Mouse (Mus musculus) spleen, postnatal 14 days (tissue): ENCODE data around the gene Adam30.

ENCODE experiments used
- DNase-seq, 2 experiments: peaks; one replicate each; pipeline ENCODE4 v3.0.0; 2021 to 2022; ENCODE audit warnings: low spot score in 2 of 2

The Adam30 gene

DNA sequence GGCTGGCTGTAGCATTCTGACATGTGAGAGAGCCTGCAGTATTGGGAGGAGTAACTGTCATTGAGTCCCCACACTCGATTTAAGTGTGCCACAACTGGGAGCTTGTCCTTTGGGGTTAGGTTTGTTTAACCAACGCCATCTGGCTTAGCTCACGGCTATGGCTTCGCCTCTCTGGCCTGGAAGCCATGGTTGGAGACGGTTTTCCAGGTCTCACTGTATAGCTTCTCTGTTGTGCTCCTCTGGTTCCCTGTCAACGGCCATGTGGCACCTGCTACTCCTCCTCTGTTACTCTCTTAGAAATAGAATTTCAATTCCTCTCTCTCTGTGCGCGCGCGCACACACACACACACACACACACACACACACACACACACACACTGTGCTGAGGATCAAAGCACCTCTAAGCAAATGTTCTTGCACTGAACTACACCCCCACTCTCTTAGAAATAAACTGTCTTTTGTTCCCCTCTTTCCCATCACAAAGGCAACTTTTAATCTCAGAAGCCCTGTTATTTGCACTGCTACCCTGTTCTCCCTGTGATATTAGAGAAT, 24.8 kb downstream of the Adam30 start:
- no peak for DNase-seq

DNA sequence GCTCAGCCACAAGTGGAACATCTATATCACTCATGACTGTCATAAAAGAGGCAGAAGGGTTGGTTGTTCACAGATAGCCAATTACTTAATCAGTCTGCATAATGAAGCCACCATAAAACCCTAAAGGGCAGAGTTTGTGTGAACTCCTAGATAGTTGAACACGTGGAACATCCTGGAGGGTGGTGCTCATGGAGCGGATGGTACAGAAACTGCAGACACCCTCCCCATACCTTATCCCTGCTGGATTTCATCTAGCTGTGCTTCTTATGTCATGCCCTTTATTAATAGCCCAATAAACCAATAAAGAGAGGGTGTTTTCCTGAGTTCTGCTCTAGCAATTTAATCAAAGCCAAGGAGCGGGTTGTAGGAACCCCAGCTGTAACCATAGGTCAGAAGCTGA, 27.3 kb downstream of the Adam30 start:
- no peak for DNase-seq

DNA sequence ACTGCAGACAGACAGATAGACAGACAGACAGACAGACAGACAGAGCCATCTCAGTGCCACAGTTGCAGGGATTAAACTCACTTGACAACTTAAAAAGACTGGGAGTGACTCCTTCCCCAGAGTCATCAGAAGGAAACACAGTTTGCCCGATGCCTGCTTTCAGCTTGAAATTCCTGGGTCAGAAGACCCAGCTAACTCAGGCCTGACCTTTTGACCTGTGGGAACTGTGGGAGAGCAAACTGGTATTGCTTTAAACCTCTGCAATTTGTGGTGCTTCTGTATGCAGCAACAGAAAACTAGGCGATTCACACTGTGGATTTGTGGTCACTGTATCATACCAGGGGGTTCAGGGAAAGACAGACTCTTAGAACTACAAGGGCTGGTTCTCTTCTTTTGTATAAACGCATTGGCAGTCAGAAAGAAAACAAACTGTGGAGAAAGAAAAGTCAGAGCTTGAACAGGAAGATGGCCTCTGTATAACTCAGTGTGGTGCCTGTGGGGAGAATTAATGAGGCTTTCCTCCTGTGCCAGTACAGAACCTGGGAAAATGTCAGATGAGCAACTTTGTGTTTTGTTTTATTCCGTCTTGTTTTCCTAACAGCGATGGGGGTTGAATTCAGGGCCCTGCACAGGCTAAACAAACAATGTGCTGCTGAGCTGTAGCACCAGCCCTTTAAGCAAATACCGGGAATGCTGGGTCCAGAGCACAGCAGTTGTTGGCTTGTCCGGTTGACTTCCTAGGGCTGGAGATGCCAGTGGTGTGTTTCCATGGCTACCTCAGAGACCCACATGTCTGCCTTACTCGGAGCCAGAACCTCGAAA, 37.5 kb downstream of the Adam30 start:
- DNase-seq = no peak

DNA sequence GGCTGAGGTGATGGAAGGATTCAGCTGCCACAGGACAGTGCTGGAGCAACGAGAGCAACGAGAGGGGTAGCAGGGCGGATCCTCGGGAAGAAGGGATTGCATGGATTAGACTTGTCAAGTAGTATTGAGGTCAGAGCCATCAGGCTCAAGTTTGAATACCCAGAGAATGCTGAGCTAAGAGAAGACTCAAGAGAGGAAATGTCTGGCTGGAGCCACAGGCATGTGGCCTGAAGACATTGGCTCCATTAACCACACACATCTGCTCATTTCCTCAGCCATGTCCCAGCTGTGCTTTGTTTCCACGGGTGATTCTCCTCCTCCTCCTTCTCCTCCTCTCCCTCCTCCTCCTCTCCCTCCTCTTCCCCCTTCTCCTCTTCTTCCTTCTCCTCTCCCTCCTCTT, 39.3 kb downstream of the Adam30 start:
- no peak for DNase-seq

DNA sequence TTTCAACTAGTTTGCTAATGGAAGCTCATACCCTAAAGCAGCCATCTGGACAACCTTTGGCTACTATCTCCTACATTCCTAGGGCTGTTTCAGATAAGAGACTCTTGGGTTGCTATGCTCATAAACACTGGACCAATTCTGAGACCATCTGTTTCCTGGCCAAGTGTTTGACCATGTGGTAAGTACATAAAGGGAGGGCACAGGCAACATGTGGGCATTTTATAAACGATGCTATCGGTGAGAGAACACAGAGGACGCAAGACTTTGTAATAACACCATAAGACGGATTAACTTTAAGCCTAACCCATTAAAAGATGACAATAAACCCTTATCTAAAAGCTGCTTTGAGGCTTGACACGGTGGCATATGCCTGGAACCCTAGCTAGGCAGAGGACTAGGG, 42.9 kb downstream of the Adam30 start:
- no peak for DNase-seq

DNA sequence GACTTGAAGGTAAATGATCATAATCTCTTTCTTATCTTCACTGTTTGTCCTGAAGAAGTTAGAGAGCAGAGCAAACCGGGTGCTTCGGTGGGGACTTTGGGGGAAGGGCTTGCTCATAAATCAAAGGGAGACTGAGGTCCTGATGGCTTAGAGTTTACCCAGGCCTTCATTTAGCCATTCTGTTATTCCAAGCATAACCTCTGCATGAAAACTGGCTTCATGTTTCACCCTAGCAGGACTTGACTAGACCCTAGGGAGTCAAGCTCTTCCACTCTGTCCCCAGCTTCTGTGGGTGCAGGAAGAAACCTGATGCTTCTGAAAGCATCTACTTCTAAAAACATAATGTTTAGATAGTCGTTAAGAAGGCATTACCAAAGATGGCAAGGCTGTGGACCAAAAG, 46.5 kb downstream of the Adam30 start:
- DNase-seq = no peak

DNA sequence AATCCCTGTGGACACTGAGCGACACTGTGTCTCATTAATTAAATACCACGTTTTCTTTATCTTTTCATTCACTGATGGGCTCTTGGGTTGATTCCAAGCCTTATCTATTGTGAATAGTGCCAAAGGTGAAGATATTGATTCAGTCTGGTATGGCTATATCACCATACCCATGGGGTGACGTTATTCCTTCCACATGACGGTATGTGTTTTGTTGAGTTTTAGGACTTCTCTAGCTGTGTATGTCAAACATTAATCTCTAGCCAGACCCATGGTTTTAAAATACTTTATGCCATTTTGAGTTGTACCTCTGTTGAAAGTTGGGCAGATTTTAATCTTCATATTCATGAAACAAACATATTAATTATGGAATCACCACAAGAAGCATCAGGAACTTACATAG, 48.7 kb downstream of the Adam30 start:
- no peak for DNase-seq

DNA sequence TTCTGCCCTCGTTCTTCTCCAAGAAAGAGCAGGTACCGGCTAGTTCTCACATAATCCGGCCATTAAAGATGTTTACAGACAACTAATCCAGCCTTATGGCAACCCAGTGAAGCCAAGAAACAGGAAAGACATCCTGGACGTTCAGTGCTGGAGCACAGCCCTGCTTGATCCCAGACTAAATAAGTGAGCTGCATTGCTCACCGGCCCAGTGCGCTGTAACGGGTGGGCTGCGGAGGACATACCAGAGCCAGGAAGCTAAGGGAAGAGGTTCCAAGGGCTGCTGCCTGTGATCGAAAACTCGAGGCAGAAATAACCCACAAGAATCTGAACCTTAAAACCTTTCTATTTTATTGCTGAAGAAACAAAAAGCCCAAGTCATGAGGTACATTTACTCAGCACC, 50.4 kb downstream of the Adam30 start:
- DNase-seq = no peak

DNA sequence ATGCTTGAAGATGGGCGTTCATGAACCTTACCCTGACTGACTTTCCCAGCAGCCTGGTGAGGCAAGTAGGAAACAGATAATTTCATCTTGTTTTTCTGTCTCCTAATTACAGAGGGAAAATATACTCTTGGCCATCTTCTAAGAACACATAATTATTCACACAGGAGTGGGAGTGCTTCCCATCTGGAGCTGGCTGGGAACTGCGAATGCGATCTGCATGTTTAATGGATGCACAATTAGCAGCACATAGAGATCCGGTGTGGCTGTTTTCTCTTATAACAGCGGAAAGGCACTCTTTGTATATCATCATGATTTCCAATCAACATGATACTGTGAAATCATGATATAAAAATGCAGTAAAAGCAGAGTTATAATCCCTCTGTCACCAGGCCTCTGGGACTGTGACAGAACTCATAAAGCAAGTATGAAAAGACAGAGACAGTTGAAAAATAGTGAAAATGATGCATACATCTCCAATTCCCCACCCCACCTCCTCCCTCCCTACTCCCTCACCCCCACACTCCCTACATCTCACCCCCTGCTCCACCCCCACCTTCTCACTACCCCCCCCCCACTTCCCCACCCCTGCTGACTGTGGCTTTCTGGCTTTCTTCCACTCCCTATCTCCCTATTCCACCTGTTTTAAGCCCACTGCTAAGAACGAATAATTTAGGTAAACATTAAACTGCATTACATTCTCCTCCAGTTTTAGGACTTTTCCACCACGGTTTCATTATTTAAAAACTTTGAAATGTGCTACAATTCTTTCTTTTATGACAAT, 51.1 kb downstream of the Adam30 start:
- DNase-seq = no peak
